Mouse (Mus musculus): ENCODE measurements around the gene H1foo.

The H1foo gene

DNA sequence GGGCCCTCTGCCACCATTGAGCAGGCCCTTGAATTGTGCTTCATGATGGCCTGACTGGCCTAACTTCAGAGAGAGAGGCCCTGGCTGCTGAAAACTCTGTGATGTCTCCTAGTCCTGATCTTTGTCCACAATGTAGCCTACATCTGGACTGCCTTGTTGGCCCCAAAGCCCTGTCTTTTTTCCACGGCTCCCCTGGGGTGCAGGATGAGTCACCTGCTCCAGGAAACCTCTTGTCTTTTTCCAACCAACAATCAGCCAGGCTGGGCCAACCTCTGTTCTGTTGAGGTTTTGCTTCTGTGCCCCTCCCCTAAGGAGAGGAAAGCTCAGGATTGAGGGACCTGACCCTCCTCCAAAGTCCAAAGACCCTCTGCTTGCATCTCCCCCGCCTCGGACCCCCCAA, 17.0 kb downstream of the H1foo start:
- DNase-seq (ENCODE audit: low read depth, low spot score), result peak; percentile 43

DNA sequence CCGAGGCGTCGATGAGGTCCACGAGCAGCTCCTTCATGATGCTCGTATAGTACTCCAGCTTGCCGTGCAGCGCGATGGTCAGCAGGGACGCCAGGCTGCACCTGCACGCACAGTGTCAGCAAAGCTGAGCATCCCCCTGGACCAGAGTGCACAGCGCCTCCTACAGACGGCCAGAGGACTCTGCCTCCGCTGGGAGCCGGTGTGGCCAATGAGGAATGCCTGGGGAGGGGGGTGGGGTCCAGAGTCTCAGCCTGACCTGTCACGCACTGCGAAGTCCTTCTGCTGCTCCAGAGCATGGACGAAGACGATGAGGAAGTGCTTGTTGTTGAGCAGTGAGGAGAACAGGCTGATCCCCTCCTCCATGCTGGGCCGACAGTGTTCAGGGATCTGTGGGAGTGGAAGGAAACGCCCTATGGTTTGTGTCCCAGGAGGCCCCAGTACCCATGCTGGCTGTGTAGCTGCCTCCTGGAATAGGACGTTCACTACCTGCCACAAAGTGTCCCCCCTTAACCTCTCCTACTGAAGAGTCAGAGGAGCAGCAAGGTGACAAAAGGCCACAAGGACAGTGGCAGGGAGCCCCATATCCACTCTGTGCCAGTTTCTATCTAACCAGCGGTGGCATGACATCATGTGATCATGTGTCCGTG, 17.8 kb downstream of the H1foo start:
- DNase-seq (ENCODE audit: low read depth, low spot score), result peak; percentile 25

DNA sequence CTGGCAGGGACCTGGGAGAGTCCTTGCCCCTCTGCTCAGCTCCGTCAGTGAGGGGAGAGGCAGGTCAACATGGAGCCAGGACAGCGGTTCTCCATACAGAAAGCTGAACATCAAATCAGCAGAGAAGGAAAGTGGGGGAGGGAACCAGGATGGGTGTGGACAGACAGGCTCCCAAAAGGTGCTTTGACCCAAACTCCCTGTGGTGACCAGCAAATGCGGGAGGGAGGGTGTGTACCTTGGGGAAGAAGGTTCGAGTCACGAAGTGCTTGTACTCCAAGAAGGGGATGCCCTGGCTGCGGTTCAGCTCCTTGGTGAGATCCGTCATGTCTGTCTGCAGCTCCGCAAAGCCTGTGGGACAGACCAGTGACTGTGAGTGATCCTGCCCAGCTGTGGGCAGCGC, 18.9 kb downstream of the H1foo start:
- DNase-seq (ENCODE audit: low read depth, low spot score), result no peak

DNA sequence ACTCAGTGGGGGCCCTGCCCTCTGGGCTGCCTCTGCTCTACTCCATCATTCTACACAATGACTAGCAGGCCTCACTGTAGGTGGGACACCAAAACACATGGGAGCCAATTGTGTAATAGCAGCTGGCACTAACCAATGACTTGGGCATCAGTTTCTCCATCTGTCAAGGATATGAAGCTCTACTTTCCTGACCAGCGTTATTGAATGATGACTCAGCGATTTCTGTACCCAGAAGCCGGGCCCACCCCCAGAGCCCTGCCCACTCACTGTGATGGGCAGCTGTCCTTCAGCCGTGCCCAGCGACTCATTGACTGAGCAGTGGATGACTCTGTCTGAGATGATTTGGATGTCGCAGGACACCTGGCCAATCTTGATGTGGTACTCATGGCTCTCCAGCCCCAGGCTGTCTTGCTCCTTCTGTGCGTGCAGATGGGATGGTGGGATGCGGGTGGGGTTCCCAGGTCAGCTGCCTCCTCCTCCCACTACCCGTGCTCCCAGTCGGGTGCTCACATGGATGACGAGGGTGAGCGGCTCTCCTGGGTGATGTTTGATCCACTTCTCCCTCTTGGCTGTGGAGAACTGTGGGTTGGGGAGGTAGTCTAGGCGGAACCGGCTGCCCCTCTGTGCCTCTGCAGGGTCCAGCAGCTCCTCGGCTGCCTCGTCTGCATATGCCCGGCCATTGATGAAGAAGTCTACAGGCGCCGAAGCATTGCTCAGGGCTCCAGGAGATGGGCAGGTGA, 21.7 kb downstream of the H1foo start:
- peak; percentile 34 for DNase-seq (ENCODE audit: low read depth, low spot score)

DNA sequence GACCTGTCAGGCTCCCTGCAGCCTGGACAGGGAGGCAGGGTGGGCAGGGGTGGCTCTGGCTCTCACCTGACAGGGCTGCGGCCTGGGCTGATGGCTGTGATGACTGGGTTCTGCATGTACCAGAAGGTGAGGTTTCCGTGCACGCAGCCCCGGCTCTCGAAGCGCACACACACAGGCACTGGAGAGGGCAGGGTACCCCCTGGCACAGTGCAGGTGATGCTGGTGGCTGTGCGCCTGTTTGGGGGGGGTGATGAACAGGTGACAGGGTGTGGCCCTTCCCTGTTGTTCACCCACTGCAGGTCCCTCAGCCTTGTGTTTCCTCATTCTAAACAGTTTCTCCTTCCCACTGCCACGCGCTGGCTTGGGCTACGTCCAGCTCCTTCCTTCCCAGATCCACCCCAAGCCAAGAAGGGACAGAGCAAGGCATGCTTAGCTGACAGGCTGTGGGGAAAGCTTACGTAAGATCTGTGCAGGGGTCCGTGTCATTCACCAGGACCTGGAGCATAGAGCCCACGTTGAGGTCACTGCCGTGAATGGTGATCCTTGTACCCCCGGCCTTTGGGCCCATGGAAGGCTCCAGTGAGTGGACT, 22.6 kb downstream of the H1foo start:
- peak; percentile 79 for DNase-seq (ENCODE audit: low read depth, low spot score)

DNA sequence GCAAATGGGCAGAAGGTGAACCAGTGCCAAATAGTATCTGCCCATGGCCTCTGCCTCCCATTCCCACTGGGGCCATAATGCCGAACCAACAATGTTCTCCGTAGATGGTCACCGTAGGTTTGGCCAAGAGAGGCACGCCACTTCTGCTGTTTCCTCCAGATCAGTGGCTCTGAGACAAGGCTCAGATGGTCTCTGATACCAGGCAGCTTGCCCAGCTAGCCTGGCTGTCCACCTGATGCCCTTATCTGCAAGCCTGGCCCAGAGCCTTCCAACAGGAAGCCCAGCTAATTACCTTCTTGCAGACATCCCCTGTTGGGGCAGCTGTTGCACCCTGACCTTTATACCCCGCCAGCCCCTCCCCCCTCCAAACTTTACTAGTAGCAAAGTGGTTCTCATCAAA, 23.3 kb downstream of the H1foo start:
- DNase-seq (ENCODE audit: low read depth, low spot score), result peak; percentile 96

DNA sequence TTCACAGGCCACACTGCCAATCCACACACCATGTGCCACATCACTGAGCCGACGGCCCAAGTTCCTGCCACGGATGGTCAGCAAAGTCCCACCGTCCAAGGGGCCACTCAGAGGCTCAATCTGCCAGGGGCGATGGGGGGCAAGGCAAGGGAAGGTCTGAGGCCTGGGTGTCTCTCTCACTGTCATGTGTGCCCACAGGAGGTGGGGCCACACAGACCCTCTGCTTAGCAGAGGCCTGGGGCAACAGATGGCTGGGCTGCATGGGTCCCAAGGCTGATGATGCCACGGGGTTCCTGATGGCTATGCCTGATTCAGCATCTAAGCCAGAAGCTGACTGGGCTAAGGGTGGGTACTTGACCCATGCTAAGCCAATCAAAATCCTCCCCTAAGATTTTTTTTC, 24.0 kb downstream of the H1foo start:
- DNase-seq (ENCODE audit: low read depth, low spot score), result peak; percentile 76

DNA sequence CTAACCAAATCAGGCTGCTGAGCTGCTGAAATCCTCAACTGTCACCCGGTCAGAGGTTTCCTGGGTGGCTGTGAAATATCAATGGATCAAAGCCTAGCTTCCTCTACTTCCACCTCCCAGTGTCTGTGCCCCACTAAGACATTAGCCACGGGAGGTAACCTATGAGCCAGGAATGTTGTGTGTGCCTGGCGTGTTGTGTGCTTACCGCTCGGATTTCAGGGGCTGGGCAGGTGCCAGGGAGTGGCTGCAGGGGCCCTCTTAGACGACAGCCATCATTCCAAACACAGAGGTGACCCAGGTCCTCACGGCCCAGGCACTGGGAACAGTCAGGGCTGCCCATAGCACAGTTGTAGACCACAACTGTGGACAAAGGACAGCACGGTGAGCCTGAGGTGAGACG, 24.4 kb downstream of the H1foo start:
- no peak for DNase-seq (ENCODE audit: low read depth, low spot score)

- no peak for DNase-seq (ENCODE audit: low read depth, low spot score)
Measured at GRCm38 (mm10) chr6:115969952-115970351, 25.2 kb downstream of the H1foo start.

- no peak for DNase-seq (ENCODE audit: low read depth, low spot score)
Measured at GRCm38 (mm10) chr6:115971273-115972060, 26.7 kb downstream of the H1foo start.

GRCm38 (mm10) chr6:115972083-115972764, 27.5 kb downstream of the H1foo start:
- no peak for DNase-seq (ENCODE audit: low read depth, low spot score)

DNA sequence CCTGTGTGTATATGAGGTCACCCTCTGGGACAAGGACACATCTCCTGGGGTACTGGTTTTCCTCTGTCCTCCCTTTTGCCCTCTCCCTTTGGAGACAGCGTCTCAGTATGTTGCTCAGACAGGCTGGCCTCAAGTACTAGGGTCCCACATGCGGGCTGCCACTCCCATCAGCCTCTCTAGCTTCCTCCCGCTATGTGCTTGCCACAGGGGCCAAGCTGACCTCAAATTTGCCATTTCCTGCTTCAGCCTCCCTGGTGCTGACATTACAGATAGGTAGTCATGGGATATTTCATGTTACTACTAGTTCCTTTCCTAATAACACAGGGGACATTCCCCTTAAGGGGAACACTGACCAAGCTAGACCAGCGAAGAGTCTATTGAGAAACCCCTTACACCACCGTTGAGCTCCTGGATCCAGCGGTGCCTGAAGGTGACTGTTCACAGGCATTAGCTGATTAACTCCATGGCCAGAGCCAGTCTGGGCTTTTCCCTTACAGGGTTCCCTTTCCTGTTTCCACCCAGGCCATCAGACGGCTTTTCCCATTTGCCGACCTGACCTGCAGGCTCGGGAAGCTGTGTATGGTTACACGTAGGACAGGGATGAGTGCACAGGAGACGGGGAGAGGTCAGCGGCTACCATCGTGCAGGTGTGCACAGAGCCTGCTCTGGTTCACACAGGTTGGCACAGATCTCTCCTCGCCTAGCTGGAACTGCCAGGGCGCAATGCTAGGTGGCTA, 28.6 kb downstream of the H1foo start:
- DNase-seq (ENCODE audit: low read depth, low spot score), result no peak

GRCm38 (mm10) chr6:115973881-115974662, 29.3 kb downstream of the H1foo start:
- DNase-seq (ENCODE audit: low read depth, low spot score), result peak; percentile 65

- DNase-seq (ENCODE audit: low read depth, low spot score), result no peak
Measured at GRCm38 (mm10) chr6:115975606-115976005, 30.9 kb downstream of the H1foo start.

GRCm38 (mm10) chr6:115977810-115978209, 33.1 kb downstream of the H1foo start:
- no peak for DNase-seq (ENCODE audit: low read depth, low spot score)

- DNase-seq (ENCODE audit: low read depth, low spot score), result peak; percentile 57
Measured at GRCm38 (mm10) chr6:115978596-115978995, 33.9 kb downstream of the H1foo start.

GRCm38 (mm10) chr6:115982889-115983288, 38.2 kb downstream of the H1foo start:
- DNase-seq (ENCODE audit: low read depth, low spot score), result no peak

GRCm38 (mm10) chr6:115983306-115984038, 38.7 kb downstream of the H1foo start:
- no peak for DNase-seq (ENCODE audit: low read depth, low spot score)

DNA sequence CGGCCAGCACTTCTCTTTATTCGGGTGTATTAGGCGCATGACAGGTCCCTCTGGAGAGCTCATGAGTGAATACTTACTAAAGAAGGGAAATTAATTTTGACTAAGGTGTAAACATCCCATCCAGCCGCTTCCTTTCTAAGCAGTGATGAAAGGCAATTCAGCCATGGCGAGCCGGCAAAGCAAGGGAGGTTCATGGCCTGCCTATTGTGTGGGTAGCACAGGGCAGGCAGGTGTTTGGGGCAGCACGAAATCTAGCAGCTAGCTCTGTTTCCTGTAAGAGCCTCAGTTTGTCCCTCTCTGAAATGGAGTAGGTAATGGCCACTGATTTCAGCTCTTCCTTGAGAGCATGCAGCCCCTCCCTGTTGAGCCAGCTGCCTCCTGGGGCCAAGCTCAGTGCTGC, 39.8 kb downstream of the H1foo start:
- no peak for DNase-seq (ENCODE audit: low read depth, low spot score)
